Mouse (Mus musculus) G1E (cell line): ENCODE measurements around the gene Gm11733. TPM values are rescaled to one million over a fixed set of nuclear protein-coding genes. Genes with fewer than 3 reads are reported as not detected.

ENCODE experiments used
- ATAC-seq: 2 replicates; pipeline ENCODE4 v1.8.0; 2016; ENCODE audit warnings: mild to moderate bottlenecking; ENCODE audit not compliant: insufficient number of reproducible peaks, poor library complexity, low FRiP score, severe bottlenecking; ENCODE audit errors: extremely low read depth
- DNase-seq: peaks from one replicate; pipeline ENCODE4 v3.0.0; 2012; ENCODE audit warnings: low spot score
- H3K27me3 ChIP-seq: 2 replicates; pipeline ENCODE4 v1.6.1; 2012; ENCODE audit warnings: mild to moderate bottlenecking, low read length, inconsistent platforms; ENCODE audit not compliant: insufficient read depth
- H3K36me3 ChIP-seq: replicated peaks from 2 replicates; pipeline ENCODE3; 2012; ENCODE audit warnings: mild to moderate bottlenecking, inconsistent platforms
- H3K4me1 ChIP-seq: 2 replicates; pipeline ENCODE4 v1.6.1; 2012; ENCODE audit warnings: low read depth, low read length, inconsistent platforms, mixed read lengths; ENCODE audit not compliant: insufficient read depth
- H3K4me3 ChIP-seq: 2 replicates; pipeline ENCODE4 v1.5.1; 2012; ENCODE audit warnings: low read depth, mild to moderate bottlenecking, inconsistent platforms, low read length, moderate library complexity, mixed read lengths
- H3K9me3 ChIP-seq: replicated peaks from 2 replicates; pipeline ENCODE4 v1.6.1; 2012; ENCODE audit warnings: inconsistent platforms
- CTCF ChIP-seq: IDR thresholded peaks from 2 replicates; pipeline ENCODE4 v1.5.1; 2012; ENCODE audit warnings: low read depth, low read length, inconsistent platforms, mixed read lengths
- GATA1 ChIP-seq: IDR thresholded peaks from 2 replicates; pipeline ENCODE4 v1.6.1; 2012; ENCODE audit warnings: borderline replicate concordance, low read length, inconsistent platforms, mixed read lengths
- GATA2 ChIP-seq: IDR thresholded peaks from 2 replicates; pipeline ENCODE4 v1.6.1; 2012; ENCODE audit warnings: low read depth, low read length, inconsistent platforms, borderline replicate concordance
- POLR2AphosphoS5 ChIP-seq: IDR thresholded peaks from 2 replicates; pipeline ENCODE4 v1.6.1; 2012; ENCODE audit warnings: low read depth, low read length, inconsistent platforms; ENCODE audit not compliant: insufficient replicate concordance
- TAL1 ChIP-seq: conservative IDR thresholded peaks from 2 replicates; pipeline ENCODE4 v1.6.1; 2012; ENCODE audit warnings: low read depth, low read length, inconsistent platforms, mixed read lengths
- polyA plus RNA-seq: library from polyadenylated mRNA; stranded (reverse); fragments of >175 nt; gene quantifications from 2 replicates; pipeline ENCODE4 v1.2.3, GENCODE M21; 2012
- total RNA-seq, 2 experiments: library from RNA; stranded (forward) in 1 of 2; stranded (reverse) in 1 of 2; fragments of 200-1000 nt in 1 of 2; fragments of >200 nt in 1 of 2; fragmentation: Nextera tagmentation in 1 of 2; gene quantifications; 2 replicates each; pipeline ENCODE4 v1.2.3; 2014 to 2017

Gm11733 gene
- total and polyA plus RNA-seq, 3 experiments = 0.05 TPM; not detected in 2

DNA sequence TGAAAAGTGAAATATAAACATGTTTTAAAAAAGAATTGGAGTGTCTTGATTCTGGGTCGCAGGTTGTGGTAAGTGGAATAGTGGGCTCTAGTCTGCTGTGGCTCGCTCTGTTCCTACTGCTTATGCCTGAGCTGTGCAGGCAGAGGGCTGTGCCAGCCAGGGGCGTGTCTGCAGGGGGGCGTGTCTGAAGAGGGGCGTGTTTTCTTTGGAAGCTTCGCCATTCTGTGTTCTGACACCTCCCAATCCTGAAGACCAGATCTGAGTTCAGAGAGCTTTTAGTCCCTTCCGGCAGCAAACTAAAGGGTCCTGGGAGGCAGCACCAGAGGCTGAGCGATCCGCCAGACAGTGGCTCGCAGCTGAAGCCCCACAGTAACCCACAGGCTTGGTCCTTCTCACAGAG is 8.5 kb upstream of the Gm11733 start:
- H3K36me3 ChIP-seq = no peaks in the 10 kb centered on the region
- ATAC-seq (no peak), DNase-seq (no peak)
- H3K4me1 ChIP-seq = no peaks in the 10 kb centered on the region
- no peaks in the 10 kb centered on the region for H3K27me3 ChIP-seq
- TF ChIP-seq TAL1 (no peak), GATA1 (no peak), POLR2AphosphoS5 (no peak), GATA2 (no peak), CTCF (no peak)
- no peaks in the 10 kb centered on the region for H3K9me3 ChIP-seq
- H3K4me3 ChIP-seq = no peak overlapping the region

DNA sequence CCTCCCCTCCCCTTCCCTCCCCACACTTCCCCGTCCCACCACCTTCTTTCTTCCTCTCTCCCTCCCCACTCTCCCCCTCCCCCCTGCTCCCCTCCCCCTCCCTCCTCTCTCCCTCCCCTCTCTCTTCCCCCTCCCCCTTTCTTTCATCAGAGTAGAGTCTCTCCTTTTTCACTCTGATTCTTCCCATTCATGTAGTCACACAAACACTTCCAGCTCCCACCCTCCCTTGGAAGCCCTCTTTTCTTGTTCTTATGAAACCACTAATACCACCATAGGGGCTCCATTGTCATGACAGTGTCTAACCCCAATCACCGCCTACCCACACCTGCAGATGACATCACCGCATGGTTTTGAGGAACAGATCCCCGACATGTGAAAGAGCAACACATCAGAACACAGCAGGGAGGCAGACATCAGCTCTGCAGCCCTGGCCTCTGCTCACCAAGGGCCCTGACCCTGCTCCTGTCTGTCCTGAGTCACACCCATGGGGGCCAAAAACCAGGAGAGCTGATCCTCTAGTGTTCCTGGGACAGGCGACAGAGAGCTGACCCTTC is 7.5 kb upstream of the Gm11733 start:
- no peak for ATAC-seq
- TF ChIP-seq GATA2 (no peak), GATA1 (no peak), TAL1 (no peak), POLR2AphosphoS5 (no peak), CTCF (no peak)
- H3K4me1 ChIP-seq = no peaks in the 10 kb centered on the region
- no peak overlapping the region for H3K4me3 ChIP-seq
- no peak for DNase-seq
- no peaks in the 10 kb centered on the region for H3K27me3 ChIP-seq
- no peaks in the 10 kb centered on the region for H3K36me3 ChIP-seq
- H3K9me3 ChIP-seq = no peaks in the 10 kb centered on the region

DNA sequence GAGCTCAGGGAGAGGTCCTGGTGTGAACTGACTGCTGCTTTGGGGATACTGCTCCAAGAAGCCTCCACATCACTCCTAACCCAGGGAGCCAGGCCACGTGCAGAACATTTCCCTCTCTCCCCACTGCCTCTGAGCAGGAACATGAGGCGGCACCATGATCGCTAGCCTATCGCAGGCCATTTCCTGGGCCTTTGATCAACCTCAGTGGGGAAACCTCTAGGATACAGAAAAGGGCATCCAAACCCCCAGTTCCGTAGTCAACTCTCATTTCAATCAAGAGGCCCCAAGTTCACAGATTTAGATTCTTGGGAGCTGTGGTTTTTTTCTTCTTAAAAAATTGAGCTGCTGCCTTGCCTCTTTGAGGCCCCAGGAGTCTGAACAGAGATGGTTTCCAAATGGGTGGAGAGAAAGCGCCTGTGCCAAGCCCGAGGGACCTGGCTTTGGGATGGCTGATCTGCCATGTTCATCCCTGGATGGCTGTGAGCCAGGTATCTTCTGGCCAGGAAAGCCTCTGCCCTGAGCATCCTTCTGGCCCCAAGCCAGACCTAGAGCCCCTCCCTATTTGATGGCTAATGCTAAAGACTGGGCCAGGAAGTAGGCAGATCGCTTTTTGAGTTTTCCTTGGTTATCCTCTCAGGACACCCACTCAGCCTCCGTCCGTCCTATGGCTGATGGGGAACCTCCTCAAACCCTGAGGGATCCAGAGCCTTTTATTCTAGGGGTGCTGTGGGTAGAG is 5.7 kb upstream of the Gm11733 start:
- ATAC-seq = no peak
- no peaks in the 10 kb centered on the region for H3K27me3 ChIP-seq
- no peaks in the 10 kb centered on the region for H3K36me3 ChIP-seq
- H3K9me3 ChIP-seq = no peaks in the 10 kb centered on the region
- TF ChIP-seq GATA2 (no peak), CTCF (no peak), TAL1 (no peak), POLR2AphosphoS5 (no peak)
- DNase-seq = no peak
- no peak overlapping the region for H3K4me3 ChIP-seq
- H3K4me1 ChIP-seq = no peaks in the 10 kb centered on the region

DNA sequence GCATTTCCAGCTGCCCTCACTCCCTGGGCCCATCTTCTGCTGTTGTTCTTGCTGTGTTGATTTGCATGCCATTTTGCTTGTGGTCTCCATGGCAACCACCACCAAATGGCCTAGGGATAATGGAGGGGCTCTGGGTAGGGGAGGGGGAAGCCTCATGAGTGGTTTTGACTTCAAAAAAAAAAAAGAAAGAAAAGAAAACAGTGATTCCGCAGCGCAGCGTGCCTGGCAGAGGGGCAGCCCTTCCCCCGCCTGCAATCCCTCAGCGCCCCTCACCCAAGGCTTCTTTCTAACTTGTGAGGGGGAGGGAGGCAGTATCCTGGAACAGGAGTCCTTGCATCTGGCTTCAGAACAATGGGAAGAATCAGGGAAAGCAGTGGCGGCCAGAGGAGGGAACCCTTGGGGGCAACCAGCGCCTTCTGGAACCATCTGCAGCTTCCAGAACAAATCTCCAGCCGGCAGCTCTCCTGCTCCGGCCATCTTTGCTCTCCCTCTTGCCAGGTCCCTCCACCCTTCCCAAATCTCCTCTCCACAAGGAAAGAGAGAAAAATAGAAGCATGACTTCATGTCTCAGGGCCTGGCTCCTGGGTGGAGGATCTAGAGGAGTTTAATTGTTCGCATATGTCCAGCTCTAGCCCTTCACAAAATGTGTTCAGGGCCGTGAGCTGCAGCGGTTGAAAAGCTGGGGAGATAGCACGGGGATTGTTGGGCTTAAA is 5.0 kb upstream of the Gm11733 start:
- Histone ChIP-seq H3K4me3 (no peak overlapping the region), H3K36me3 (no peaks in the 10 kb centered on the region), H3K27me3 (no peaks in the 10 kb centered on the region), H3K9me3 (no peaks in the 10 kb centered on the region), H3K4me1 (no peaks in the 10 kb centered on the region)
- no peak for ATAC-seq
- TF ChIP-seq TAL1 (no peak), POLR2AphosphoS5 (no peak), GATA1 (no peak), GATA2 (no peak), CTCF (no peak)
- no peak for DNase-seq

DNA sequence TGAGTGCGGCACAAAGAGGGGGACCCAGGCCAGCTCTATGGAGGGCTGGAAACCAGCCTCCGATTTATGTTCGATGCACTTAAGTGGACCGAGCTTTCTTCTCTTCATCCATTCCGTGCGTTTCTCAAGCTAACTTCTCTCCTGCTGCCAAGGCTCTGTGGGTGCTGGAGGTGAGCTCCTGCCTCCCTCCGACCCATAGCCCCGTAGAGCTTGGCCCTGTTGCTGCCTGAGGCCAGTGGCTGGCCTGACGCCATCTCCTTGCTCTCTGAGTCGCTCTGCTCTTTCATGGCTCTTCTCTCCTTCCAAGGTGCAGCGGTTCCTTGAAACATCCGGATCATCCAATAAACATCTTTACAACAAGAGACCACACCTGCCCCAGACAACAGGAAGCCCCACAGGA is 4.4 kb upstream of the Gm11733 start:
- no peak for ATAC-seq

DNA sequence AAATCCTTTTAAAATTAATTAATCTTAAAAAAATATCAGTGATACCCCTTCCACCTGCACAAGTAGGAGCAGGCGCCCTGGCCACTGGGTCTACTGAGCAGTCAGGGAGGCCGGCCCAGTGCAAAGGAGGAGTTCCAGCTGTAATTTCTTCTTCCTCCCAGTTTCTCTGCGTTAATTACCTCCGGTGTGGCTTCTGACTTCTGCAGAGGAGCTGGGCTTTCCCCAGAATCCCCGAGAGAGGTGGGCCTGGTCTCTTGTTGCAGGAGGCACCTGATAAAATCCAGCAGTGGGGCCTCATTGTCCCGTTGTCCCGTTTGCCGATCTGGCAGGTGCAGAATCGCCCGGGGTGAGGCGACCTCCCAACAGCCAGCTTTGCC is 1.9 kb upstream of the Gm11733 start:
- Histone ChIP-seq H3K9me3 (no peaks in the 10 kb centered on the region), H3K4me1 (no peaks in the 10 kb centered on the region), H3K27me3 (no peaks in the 10 kb centered on the region), H3K36me3 (no peaks in the 10 kb centered on the region), H3K4me3 (no peak overlapping the region)
- TF ChIP-seq TAL1 (no peak), GATA2 (no peak), CTCF (no peak), GATA1 (no peak), POLR2AphosphoS5 (no peak)
- DNase-seq (no peak), ATAC-seq (no peak)

More for the DNA sequence above, 4.4 kb upstream of the Gm11733 start:
- H3K4me1 ChIP-seq = no peaks in the 10 kb centered on the region
- no peaks in the 10 kb centered on the region for H3K9me3 ChIP-seq
- no peaks in the 10 kb centered on the region for H3K36me3 ChIP-seq
- DNase-seq = no peak
- no peak for TF ChIP-seq GATA2
- TF ChIP-seq CTCF = no peak
- no peak for TF ChIP-seq TAL1
- TF ChIP-seq GATA1 = no peak
- no peak for TF ChIP-seq POLR2AphosphoS5
- no peaks in the 10 kb centered on the region for H3K27me3 ChIP-seq
- no peak overlapping the region for H3K4me3 ChIP-seq
